Mouse (Mus musculus): ENCODE measurements around the gene Anxa11. TPM values are rescaled to one million over a fixed set of nuclear protein-coding genes. Genes with fewer than 3 reads are reported as not detected.

Anxa11 gene
- polyA plus RNA-seq, 1 experiment from 2014 or later = 7.1 TPM

DNA sequence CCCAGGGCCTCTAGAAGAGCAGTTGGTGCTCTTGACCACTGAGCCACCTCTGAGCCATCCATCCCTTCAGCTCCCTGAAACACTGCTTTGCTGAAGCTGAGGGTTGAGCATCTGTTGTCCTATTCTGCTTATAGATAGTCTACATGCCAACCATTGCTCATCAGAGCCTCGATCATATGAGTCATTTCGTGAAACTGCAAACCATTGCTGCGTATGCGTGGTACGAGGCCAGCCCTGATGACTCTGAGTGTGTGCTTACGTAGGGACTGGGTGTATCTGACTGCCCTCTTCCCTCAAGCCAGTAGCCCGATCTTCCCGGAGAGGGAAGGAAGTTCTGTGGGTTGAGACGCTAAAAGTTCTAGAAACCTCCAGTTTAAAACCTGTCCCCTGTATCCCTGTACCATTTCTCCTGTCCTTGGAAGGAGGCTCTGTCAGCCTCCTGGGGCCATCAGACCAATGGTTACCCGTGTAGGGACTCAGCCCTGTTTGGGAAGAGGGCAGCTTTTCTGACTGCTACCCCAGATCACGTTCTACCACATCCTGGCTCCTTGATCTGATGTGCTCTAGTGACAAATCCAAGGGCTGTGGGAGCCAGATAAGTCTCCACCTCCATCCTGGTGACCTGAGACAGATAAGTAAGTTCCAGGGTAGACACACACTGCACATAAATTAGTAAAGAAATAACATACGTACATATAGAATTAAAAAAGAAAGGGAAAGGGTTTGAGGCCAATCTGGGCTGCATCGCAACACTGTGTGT lies 20.0 kb downstream of the Anxa11 start:
- Histone ChIP-seq H3K4me1 (ENCODE audit: control insufficient read depth, insufficient read depth, low read length) (no peaks in the 10 kb centered on the region), H3K9ac (replicated peaks; ENCODE audit: low read length) (no peak overlapping the region), H3K27ac (replicated peaks; ENCODE audit: low read depth, low read length) (no peak overlapping the region), H3K27me3 (ENCODE audit: control insufficient read depth, insufficient read depth, low read length) (no peaks in the 10 kb centered on the region), H3K4me3 (ENCODE audit: low read depth, low read length) (no peak overlapping the region), H3K36me3 (replicated peaks; ENCODE audit: control insufficient read depth, insufficient read depth, low read depth, low read length) (no peaks in the 10 kb centered on the region), H3K4me2 (ENCODE audit: low read depth, low read length) (no peak overlapping the region), H3K9me3 (replicated peaks; ENCODE audit: control insufficient read depth, low read length) (no peaks in the 10 kb centered on the region)
- ATAC-seq (replicated peaks; ENCODE audit: insufficient number of reproducible peaks, low FRiP score, low TSS enrichment, low read depth) (no peak), DNase-seq (ENCODE audit: low spot score) (no peak)
- 88% methylated on average over 13 of the region's 13 CpGs for WGBS

DNA sequence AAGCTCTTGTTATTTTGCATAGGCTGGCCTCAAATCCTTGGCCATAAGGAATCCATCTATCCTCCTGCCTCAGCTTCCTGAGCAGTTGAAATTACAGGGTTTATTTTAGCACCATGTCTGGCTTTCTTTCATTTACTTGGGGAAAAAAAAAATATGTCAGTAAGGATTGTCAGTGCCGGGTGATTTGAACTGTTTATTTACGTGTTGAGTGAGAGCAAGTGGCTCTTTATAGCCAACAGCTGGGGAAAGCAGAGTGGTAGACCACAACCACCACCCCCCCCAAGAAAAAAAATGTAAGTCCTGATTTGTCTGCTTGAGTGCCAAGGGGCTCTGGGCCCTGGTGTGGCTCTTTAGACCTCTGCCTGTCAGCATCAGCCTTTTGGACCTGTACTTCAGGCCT lies 21.8 kb downstream of the Anxa11 start:
- Histone ChIP-seq H3K36me3 (replicated peaks; ENCODE audit: control insufficient read depth, insufficient read depth, low read depth, low read length) (no peaks in the 10 kb centered on the region), H3K4me1 (ENCODE audit: control insufficient read depth, insufficient read depth, low read length) (no peaks in the 10 kb centered on the region), H3K27ac (replicated peaks; ENCODE audit: low read depth, low read length) (no peak overlapping the region), H3K4me3 (ENCODE audit: low read depth, low read length) (no peak overlapping the region), H3K27me3 (ENCODE audit: control insufficient read depth, insufficient read depth, low read length) (no peaks in the 10 kb centered on the region), H3K9me3 (replicated peaks; ENCODE audit: control insufficient read depth, low read length) (no peaks in the 10 kb centered on the region), H3K9ac (replicated peaks; ENCODE audit: low read length) (no peak overlapping the region), H3K4me2 (ENCODE audit: low read depth, low read length) (no peak overlapping the region)
- DNase-seq (ENCODE audit: low spot score) (no peak), ATAC-seq (replicated peaks; ENCODE audit: insufficient number of reproducible peaks, low FRiP score, low TSS enrichment, low read depth) (no peak)
- 81% methylated on average over 2 of the region's 2 CpGs for WGBS

DNA sequence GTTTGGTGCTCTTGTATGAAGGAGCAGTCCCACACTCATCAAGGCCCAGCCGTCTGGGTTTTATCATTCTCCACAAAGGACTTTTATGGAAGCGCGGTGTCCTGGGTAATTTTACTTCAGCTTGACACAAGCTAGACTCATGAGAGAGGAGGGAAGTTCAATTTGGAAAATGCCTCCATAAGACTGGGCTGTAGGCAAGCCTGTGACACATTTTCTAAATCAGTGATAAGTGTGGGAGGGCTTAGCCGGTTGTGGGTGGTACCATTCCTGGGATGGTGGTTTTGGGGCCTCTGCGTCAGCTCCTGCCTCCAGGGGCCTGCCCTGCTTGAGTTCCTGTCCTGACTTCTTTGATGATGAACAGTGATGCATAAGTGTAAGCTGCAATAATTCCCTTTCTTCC lies 23.3 kb downstream of the Anxa11 start:
- H3K36me3 ChIP-seq (replicated peaks; ENCODE audit: control insufficient read depth, insufficient read depth, low read depth, low read length) = no peaks in the 10 kb centered on the region
- no peak for DNase-seq (ENCODE audit: low spot score)

DNA sequence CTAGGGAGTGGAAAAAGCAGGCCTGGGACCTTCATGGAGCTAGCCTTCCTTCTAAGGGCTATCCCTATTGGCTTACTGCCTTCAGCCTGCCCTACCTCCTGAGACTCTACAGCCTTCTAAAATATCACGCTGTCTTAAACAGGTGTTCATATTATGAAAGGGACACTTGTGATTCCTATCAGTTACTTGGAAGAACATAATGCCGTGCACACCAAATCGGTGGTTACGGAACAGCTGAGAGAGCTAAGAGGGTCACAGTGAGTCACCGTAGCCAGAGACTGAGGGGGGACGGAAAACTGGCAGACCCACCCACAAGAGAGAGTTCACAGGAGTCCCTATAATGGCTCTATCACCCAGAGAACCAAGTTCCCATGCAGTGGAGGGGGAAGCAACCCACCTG lies 24.4 kb downstream of the Anxa11 start:
- Histone ChIP-seq H3K9me3 (replicated peaks; ENCODE audit: control insufficient read depth, low read length) (no peaks in the 10 kb centered on the region), H3K27ac (replicated peaks; ENCODE audit: low read depth, low read length) (no peak overlapping the region), H3K9ac (replicated peaks; ENCODE audit: low read length) (no peak overlapping the region), H3K4me2 (ENCODE audit: low read depth, low read length) (no peak overlapping the region), H3K27me3 (ENCODE audit: control insufficient read depth, insufficient read depth, low read length) (no peaks in the 10 kb centered on the region), H3K4me1 (ENCODE audit: control insufficient read depth, insufficient read depth, low read length) (no peaks in the 10 kb centered on the region), H3K36me3 (replicated peaks; ENCODE audit: control insufficient read depth, insufficient read depth, low read depth, low read length) (no peaks in the 10 kb centered on the region), H3K4me3 (ENCODE audit: low read depth, low read length) (no peak overlapping the region)
- ATAC-seq (replicated peaks; ENCODE audit: insufficient number of reproducible peaks, low FRiP score, low TSS enrichment, low read depth) = no peak
- no peak for DNase-seq (ENCODE audit: low spot score)
- 76% methylated on average over 6 of the region's 6 CpGs for WGBS

More for the DNA sequence above, 23.3 kb downstream of the Anxa11 start:
- no peak overlapping the region for H3K9ac ChIP-seq (replicated peaks; ENCODE audit: low read length)
- no peak for ATAC-seq (replicated peaks; ENCODE audit: insufficient number of reproducible peaks, low FRiP score, low TSS enrichment, low read depth)
- 74% methylated on average over 5 of the region's 5 CpGs for WGBS
- no peaks in the 10 kb centered on the region for H3K27me3 ChIP-seq (ENCODE audit: control insufficient read depth, insufficient read depth, low read length)
- H3K4me2 ChIP-seq (ENCODE audit: low read depth, low read length) = no peak overlapping the region
- no peak overlapping the region for H3K4me3 ChIP-seq (ENCODE audit: low read depth, low read length)
- H3K9me3 ChIP-seq (replicated peaks; ENCODE audit: control insufficient read depth, low read length) = no peaks in the 10 kb centered on the region
- no peak overlapping the region for H3K27ac ChIP-seq (replicated peaks; ENCODE audit: low read depth, low read length)
- no peaks in the 10 kb centered on the region for H3K4me1 ChIP-seq (ENCODE audit: control insufficient read depth, insufficient read depth, low read length)

DNA sequence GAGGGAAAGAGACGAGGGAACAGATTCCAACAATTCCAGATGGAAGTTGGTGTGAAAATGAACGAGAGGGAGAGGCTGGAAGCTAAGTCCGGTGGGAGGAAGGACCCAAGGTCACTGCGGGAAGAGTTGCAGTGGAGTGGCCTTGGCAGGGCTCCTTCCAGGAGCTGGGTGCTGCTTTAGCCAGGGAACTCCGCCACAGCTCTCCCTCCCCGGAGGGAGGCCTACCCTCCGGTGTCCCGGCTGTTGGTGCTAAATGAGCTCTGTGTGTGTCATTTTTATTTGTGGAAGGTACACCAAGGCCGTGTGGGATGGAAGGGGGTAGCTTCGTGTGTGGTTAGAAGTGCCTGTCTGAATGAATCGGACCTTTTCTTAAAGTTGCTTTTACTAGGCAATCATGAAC lies 24.9 kb downstream of the Anxa11 start:
- no peaks in the 10 kb centered on the region for H3K9me3 ChIP-seq (replicated peaks; ENCODE audit: control insufficient read depth, low read length)
- WGBS = 83% methylated on average over 11 of the region's 11 CpGs
- no peak overlapping the region for H3K27ac ChIP-seq (replicated peaks; ENCODE audit: low read depth, low read length)
- DNase-seq (ENCODE audit: low spot score) (no peak), ATAC-seq (replicated peaks; ENCODE audit: insufficient number of reproducible peaks, low FRiP score, low TSS enrichment, low read depth) (no peak)
- H3K4me3 ChIP-seq (ENCODE audit: low read depth, low read length) = no peak overlapping the region
- H3K4me2 ChIP-seq (ENCODE audit: low read depth, low read length) = no peak overlapping the region
- H3K4me1 ChIP-seq (ENCODE audit: control insufficient read depth, insufficient read depth, low read length) = no peaks in the 10 kb centered on the region
- H3K9ac ChIP-seq (replicated peaks; ENCODE audit: low read length) = no peak overlapping the region
- no peaks in the 10 kb centered on the region for H3K27me3 ChIP-seq (ENCODE audit: control insufficient read depth, insufficient read depth, low read length)
- H3K36me3 ChIP-seq (replicated peaks; ENCODE audit: control insufficient read depth, insufficient read depth, low read depth, low read length) = no peaks in the 10 kb centered on the region

DNA sequence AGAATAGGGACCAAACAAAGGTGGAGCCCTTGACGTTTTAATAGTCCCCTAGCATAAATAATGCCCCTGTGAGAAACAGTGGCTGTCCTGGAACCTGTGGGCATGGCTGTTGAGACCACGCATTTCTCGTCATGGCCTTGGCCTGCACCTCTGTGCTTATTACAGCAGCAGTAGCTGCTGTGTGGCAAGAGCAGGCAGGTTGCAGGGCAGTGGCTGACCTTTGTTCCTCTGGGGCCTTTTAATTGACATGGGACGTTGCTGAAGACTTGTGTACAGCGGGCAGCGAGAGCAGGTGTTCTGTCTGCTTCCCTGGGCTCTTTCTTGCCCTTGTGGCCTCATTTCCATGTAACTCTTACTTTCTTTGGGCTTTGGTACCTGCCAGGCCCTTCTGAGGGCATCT lies 25.9 kb downstream of the Anxa11 start:
- Histone ChIP-seq H3K27ac (replicated peaks; ENCODE audit: low read depth, low read length) (no peak overlapping the region), H3K27me3 (ENCODE audit: control insufficient read depth, insufficient read depth, low read length) (no peaks in the 10 kb centered on the region), H3K9me3 (replicated peaks; ENCODE audit: control insufficient read depth, low read length) (no peaks in the 10 kb centered on the region), H3K4me3 (ENCODE audit: low read depth, low read length) (no peak overlapping the region), H3K36me3 (replicated peaks; ENCODE audit: control insufficient read depth, insufficient read depth, low read depth, low read length) (no peaks in the 10 kb centered on the region), H3K4me1 (ENCODE audit: control insufficient read depth, insufficient read depth, low read length) (no peaks in the 10 kb centered on the region), H3K9ac (replicated peaks; ENCODE audit: low read length) (no peak overlapping the region), H3K4me2 (ENCODE audit: low read depth, low read length) (no peak overlapping the region)
- no peak for ATAC-seq (replicated peaks; ENCODE audit: insufficient number of reproducible peaks, low FRiP score, low TSS enrichment, low read depth)
- 52% methylated on average over 6 of the region's 6 CpGs for WGBS
- DNase-seq (ENCODE audit: low spot score) = no peak

DNA sequence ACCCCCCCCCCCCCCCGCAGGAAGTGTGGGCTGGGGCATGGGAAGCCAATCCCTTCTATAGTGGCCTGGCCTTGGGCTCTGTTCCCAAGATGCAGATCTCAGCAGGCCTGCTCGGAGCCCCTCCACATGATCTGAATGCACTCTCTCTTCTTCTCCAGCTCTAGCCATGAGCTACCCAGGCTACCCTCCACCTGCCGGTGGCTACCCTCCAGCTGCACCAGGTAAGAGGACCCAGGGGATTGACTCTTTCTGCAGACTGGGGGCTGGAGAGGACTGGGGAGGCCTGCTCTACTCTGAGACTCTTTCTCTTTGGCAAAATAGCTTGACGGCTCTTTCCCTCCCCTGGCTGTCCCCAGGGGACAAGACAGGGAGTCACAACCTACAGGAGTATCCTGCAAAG lies 26.8 kb downstream of the Anxa11 start:
- H3K9me3 ChIP-seq (replicated peaks; ENCODE audit: control insufficient read depth, low read length) = no peaks in the 10 kb centered on the region
- ATAC-seq (replicated peaks; ENCODE audit: insufficient number of reproducible peaks, low FRiP score, low TSS enrichment, low read depth) (no peak), DNase-seq (ENCODE audit: low spot score) (no peak)
- H3K27ac ChIP-seq (replicated peaks; ENCODE audit: low read depth, low read length) = no peak overlapping the region
- no peak overlapping the region for H3K9ac ChIP-seq (replicated peaks; ENCODE audit: low read length)
- H3K27me3 ChIP-seq (ENCODE audit: control insufficient read depth, insufficient read depth, low read length) = no peaks in the 10 kb centered on the region
- H3K36me3 ChIP-seq (replicated peaks; ENCODE audit: control insufficient read depth, insufficient read depth, low read depth, low read length) = no peaks in the 10 kb centered on the region
- H3K4me2 ChIP-seq (ENCODE audit: low read depth, low read length) = no peak overlapping the region
- no peak overlapping the region for H3K4me3 ChIP-seq (ENCODE audit: low read depth, low read length)
- H3K4me1 ChIP-seq (ENCODE audit: control insufficient read depth, insufficient read depth, low read length) = no peaks in the 10 kb centered on the region
- 54% methylated on average over 3 of the region's 4 CpGs for WGBS

DNA sequence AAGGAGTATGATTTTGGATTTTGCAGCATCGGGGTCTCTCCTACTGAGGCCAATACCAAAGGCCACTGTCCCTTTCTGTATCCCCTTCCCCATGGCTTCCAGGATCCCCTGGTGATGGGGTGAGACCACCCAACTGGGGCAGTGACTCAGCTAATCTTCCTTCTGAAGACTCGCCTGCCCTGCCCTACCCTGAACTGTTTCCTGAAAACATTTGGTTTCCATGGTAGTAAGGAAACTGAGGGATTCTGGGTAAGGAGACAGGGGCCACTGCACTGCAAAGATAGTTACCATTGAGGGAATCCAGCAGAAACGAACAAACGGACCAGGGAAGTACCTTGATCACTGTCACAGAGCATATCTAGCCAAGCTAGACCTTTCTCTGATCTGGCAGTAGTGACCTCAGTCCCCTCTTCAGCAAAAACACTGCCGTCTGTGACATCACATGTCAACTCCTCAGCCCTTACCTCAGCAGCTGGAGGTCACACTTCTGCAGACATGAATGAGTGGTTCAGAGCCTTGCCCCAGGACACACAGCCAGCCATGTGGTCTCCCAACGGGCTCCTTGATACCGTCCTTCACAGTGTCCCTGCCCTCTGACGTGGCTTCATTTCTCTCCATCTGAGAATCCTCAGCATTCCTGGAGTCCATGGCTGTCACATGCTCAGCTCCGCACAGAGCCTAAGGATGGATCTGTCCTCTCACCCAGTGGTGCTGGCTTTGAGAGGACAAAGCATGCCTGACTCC lies 27.4 kb downstream of the Anxa11 start:
- no peak for ATAC-seq (replicated peaks; ENCODE audit: insufficient number of reproducible peaks, low FRiP score, low TSS enrichment, low read depth)
- Histone ChIP-seq H3K4me1 (ENCODE audit: control insufficient read depth, insufficient read depth, low read length) (no peaks in the 10 kb centered on the region), H3K4me2 (ENCODE audit: low read depth, low read length) (no peak overlapping the region), H3K4me3 (ENCODE audit: low read depth, low read length) (no peak overlapping the region), H3K9me3 (replicated peaks; ENCODE audit: control insufficient read depth, low read length) (no peaks in the 10 kb centered on the region), H3K27me3 (ENCODE audit: control insufficient read depth, insufficient read depth, low read length) (no peaks in the 10 kb centered on the region), H3K36me3 (replicated peaks; ENCODE audit: control insufficient read depth, insufficient read depth, low read depth, low read length) (no peaks in the 10 kb centered on the region), H3K9ac (replicated peaks; ENCODE audit: low read length) (no peak overlapping the region), H3K27ac (replicated peaks; ENCODE audit: low read depth, low read length) (no peak overlapping the region)
- no peak for DNase-seq (ENCODE audit: low spot score)
- 61% methylated on average over 9 of the region's 9 CpGs for WGBS

Measured in embryonic facial prominence, embryonic 11.5 days (tissue).